In the genomic region with DNA sequence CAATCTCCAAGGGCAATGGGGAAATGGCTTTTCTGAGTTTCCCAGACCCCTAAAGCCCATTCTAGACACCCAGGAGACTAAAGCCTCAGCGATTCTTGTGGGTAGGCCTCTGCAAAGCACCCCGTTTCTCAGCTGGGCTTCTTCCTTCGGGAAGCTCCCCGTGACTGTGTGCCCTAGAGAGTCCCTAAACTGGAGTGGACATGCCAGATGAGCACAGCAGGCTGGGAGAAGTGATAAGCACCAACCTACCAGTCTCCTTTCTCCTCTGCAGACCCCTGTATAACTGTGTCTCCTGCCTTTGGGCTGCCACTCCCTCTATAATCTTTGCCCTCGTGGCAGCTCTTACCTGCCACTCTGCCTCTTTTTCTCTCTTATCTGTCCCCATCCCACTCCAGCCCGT, we compare ENCODE assay signal across 18 mouse cellular contexts. TPM values are rescaled to one million over a fixed set of nuclear protein-coding genes. Genes with fewer than 3 reads are reported as not detected.
"Had no signal": no experiment of that assay in that cellular context is flagged by ENCODE, and none has a peak within 500 bp of the region (broad histone marks: within the 10 kb centered on the region; RNA-seq: fewer than 3 reads in every experiment).

No protein-coding gene starts in this region.

- H3K4me1 ChIP-seq: liver, embryonic 15.5 days had no signal

- H3K4me2 ChIP-seq: kidney, embryonic 15.5 days; limb, embryonic 13.5 days; liver, embryonic 15.5 days; midbrain, embryonic 11.5 days had no signal

- DNase-seq: kidney, adult 11 months; kidney, adult 8-10 months; kidney, postnatal 10 days; kidney, postnatal 36 days; layer of hippocampus, postnatal 36 days; lung, adult 2 months; lung, postnatal 14 days; lung, postnatal 4 days; midbrain, embryonic 14.5 days; thymus, postnatal 4 days had no signal

- H3K9me3 ChIP-seq: kidney, embryonic 15.5 days; limb, embryonic 13.5 days; liver, embryonic 15.5 days had no signal

- H3K36me3 ChIP-seq: kidney, embryonic 15.5 days; limb, embryonic 13.5 days; liver, embryonic 15.5 days had no signal

- H3K9ac ChIP-seq: kidney, embryonic 15.5 days; limb, embryonic 13.5 days; liver, embryonic 15.5 days had no signal

- H3K27ac ChIP-seq: kidney, embryonic 15.5 days; left cerebral cortex, adult 2 months; limb, embryonic 13.5 days; liver, embryonic 15.5 days had no signal

- H3K4me3 ChIP-seq: kidney, embryonic 15.5 days; left cerebral cortex, adult 2 months; limb, embryonic 13.5 days; liver, embryonic 15.5 days had no signal

RNA-seq across cellular contexts. Expression of gene Th, which starts 37.6 kb away (rescaled TPM):
- total RNA-seq: liver, adult 2 months; megakaryocyte progenitor cell, adult 5-6 weeks; megakaryocyte-erythroid progenitor cell, adult 5-6 weeks had no signal
- polyA plus RNA-seq: liver, adult 2 months had no signal
